Mouse (Mus musculus) liver, postnatal 0 days (tissue): ENCODE results near the gene Sipa1l3. TPM values are rescaled to one million over a fixed set of nuclear protein-coding genes. Genes with fewer than 3 reads are reported as not detected.
A peak's percentile ranks its signal among the peaks of the same experiment; 100 is the strongest.

Source experiments
- ATAC-seq: fragments of 200-750 bp; cut with Nextera tagmentation; 2 replicates; pipeline ENCODE4 v1.8.0; 2017; ENCODE audit warnings: mild to moderate bottlenecking, moderate library complexity
- DNase-seq: peaks from one replicate; pipeline ENCODE4 v3.0.0-alpha.2; 2016
- H3K27ac ChIP-seq: fragments of 300-500 bp; sonication (generic); 2 replicates; pipeline ENCODE4 v1.5.1; 2014; ENCODE audit warnings: antibody characterized with exemption, moderate library complexity, mild to moderate bottlenecking, low read depth
- H3K27me3 ChIP-seq: fragments of 300-500 bp; sonication (generic); 2 replicates; pipeline ENCODE4 v1.6.1; 2014; ENCODE audit warnings: low read length, control low read depth, mixed read lengths; ENCODE audit not compliant: insufficient read depth
- H3K36me3 ChIP-seq: fragments of 300-500 bp; sonication (generic); replicated peaks from 2 replicates; pipeline ENCODE4 v1.6.1; 2014; ENCODE audit warnings: mild to moderate bottlenecking, control low read depth, low read length, moderate library complexity, mixed read lengths; ENCODE audit not compliant: insufficient read depth
- H3K4me1 ChIP-seq: fragments of 300-500 bp; sonication (generic); 2 replicates; pipeline ENCODE4 v1.6.1; 2014; ENCODE audit warnings: antibody characterized with exemption, mild to moderate bottlenecking, control low read depth; ENCODE audit not compliant: insufficient read depth
- H3K4me2 ChIP-seq: fragments of 300-500 bp; sonication (generic); 2 replicates; pipeline ENCODE4 v1.6.1; 2014; ENCODE audit warnings: low read depth, mild to moderate bottlenecking, low read length, moderate library complexity, mixed read lengths
- H3K4me3 ChIP-seq: fragments of 300-500 bp; sonication (generic); 2 replicates; pipeline ENCODE4 v1.5.1; 2014; ENCODE audit warnings: low read depth, low read length
- H3K9ac ChIP-seq: fragments of 300-500 bp; sonication (generic); replicated peaks from 2 replicates; pipeline ENCODE4 v1.6.1; 2014; ENCODE audit warnings: mild to moderate bottlenecking, moderate library complexity
- H3K9me3 ChIP-seq: fragments of 300-500 bp; sonication (generic); 2 replicates; pipeline ENCODE4 v1.6.1; 2016; ENCODE audit warnings: mild to moderate bottlenecking, control low read depth, low read length, mixed read lengths
- CTCF ChIP-seq: sonication (generic); IDR thresholded peaks from 2 replicates; pipeline ENCODE4 v1.5.1; 2016; ENCODE audit warnings: antibody characterized with exemption, low read depth
- EP300 ChIP-seq: IDR thresholded peaks from 2 replicates; pipeline ENCODE4 v1.6.1; 2016; ENCODE audit warnings: antibody characterized with exemption, low read depth, mild to moderate bottlenecking
- WGBS: fragments of 180-500 bp; shearing (Covaris S2); extraction: QIAGEN DNeasy Blood & Tissue Kit; methylation state at CpG from one replicate; pipeline ENCODE4 v1.1.7; 2014; ENCODE audit not compliant: insufficient replicate concordance; 5-methylcytosine and 5-hydroxymethylcytosine counted together
- polyA plus RNA-seq: library from polyadenylated mRNA; unstranded; fragments of >200 nt; fragmentation: Nextera tagmentation; extraction: Ambion mirVana; gene quantifications from 2 replicates; pipeline ENCODE4 v1.2.1, GENCODE M21; 2015

Sipa1l3 gene
- polyA plus RNA-seq, 1 experiment from 2014 or later, result 1.7 TPM

GRCm38 (mm10) chr7:29555521-29555920 lies 37.1 kb upstream of the Sipa1l3 start:
- Histone ChIP-seq H3K4me2 (no peak overlapping the region), H3K27me3 (no peaks in the 10 kb centered on the region), H3K9ac (no peak overlapping the region), H3K27ac (no peak overlapping the region), H3K36me3 (no peaks in the 10 kb centered on the region), H3K4me1 (no peaks in the 10 kb centered on the region), H3K9me3 (no peaks in the 10 kb centered on the region), H3K4me3 (no peak overlapping the region)
- TF ChIP-seq EP300 (no peak), CTCF (no peak)
- DNase-seq (no peak), ATAC-seq (no peak)
- 59% methylated on average over 5 of the region's 5 CpGs for WGBS

- no peak for DNase-seq
- no peak for ATAC-seq
- no peak overlapping the region for H3K27ac ChIP-seq
- WGBS, result 84% methylated on average over 13 of the region's 13 CpGs
- H3K9ac ChIP-seq, result no peak overlapping the region
- no peaks in the 10 kb centered on the region for H3K9me3 ChIP-seq
- H3K36me3 ChIP-seq, result no peaks in the 10 kb centered on the region
- H3K4me2 ChIP-seq, result no peak overlapping the region
- TF ChIP-seq CTCF (no peak), EP300 (no peak)
- H3K27me3 ChIP-seq, result no peaks in the 10 kb centered on the region
- no peaks in the 10 kb centered on the region for H3K4me1 ChIP-seq
- H3K4me3 ChIP-seq, result no peak overlapping the region
Measured at GRCm38 (mm10) chr7:29555051-29555450, 36.6 kb upstream of the Sipa1l3 start.

- ATAC-seq (no peak), DNase-seq (no peak)
- TF ChIP-seq CTCF, result no peak
- TF ChIP-seq EP300, result no peak
- H3K9ac ChIP-seq, result no peak overlapping the region
- no peaks in the 10 kb centered on the region for H3K9me3 ChIP-seq
- no peak overlapping the region for H3K27ac ChIP-seq
- H3K4me2 ChIP-seq, result no peak overlapping the region
- H3K36me3 ChIP-seq, result no peaks in the 10 kb centered on the region
- 66% methylated on average over 3 of the region's 3 CpGs for WGBS
- H3K4me3 ChIP-seq, result no peak overlapping the region
- no peaks in the 10 kb centered on the region for H3K4me1 ChIP-seq
- no peaks in the 10 kb centered on the region for H3K27me3 ChIP-seq
Measured at GRCm38 (mm10) chr7:29550691-29551090, 32.2 kb upstream of the Sipa1l3 start.

GRCm38 (mm10) chr7:29541608-29542007 lies 23.2 kb upstream of the Sipa1l3 start:
- no peak overlapping the region for H3K4me2 ChIP-seq
- WGBS, result 70% methylated on average over 4 of the region's 4 CpGs

GRCm38 (mm10) chr7:29541186-29541585 lies 22.7 kb upstream of the Sipa1l3 start:
- no peak overlapping the region for H3K27ac ChIP-seq
- 80% methylated on average over 5 of the region's 5 CpGs for WGBS
- no peak overlapping the region for H3K9ac ChIP-seq
- no peak for ATAC-seq
- H3K4me1 ChIP-seq, result no peaks in the 10 kb centered on the region
- TF ChIP-seq EP300 (no peak), CTCF (no peak)
- H3K4me3 ChIP-seq, result no peak overlapping the region
- H3K27me3 ChIP-seq, result no peaks in the 10 kb centered on the region
- H3K9me3 ChIP-seq, result no peaks in the 10 kb centered on the region
- H3K4me2 ChIP-seq, result no peak overlapping the region
- no peak for DNase-seq
- no peaks in the 10 kb centered on the region for H3K36me3 ChIP-seq

More at GRCm38 (mm10) chr7:29541608-29542007, 23.2 kb upstream of the Sipa1l3 start:
- H3K4me3 ChIP-seq, result no peak overlapping the region
- ATAC-seq, result no peak
- no peak overlapping the region for H3K9ac ChIP-seq
- H3K9me3 ChIP-seq, result no peaks in the 10 kb centered on the region
- H3K27me3 ChIP-seq, result no peaks in the 10 kb centered on the region
- no peaks in the 10 kb centered on the region for H3K4me1 ChIP-seq
- no peak overlapping the region for H3K27ac ChIP-seq
- no peak for DNase-seq
- TF ChIP-seq CTCF (no peak), EP300 (no peak)
- no peaks in the 10 kb centered on the region for H3K36me3 ChIP-seq

GRCm38 (mm10) chr7:29540631-29541030 lies 22.2 kb upstream of the Sipa1l3 start:
- Histone ChIP-seq H3K27me3 (no peaks in the 10 kb centered on the region), H3K4me1 (no peaks in the 10 kb centered on the region), H3K27ac (no peak overlapping the region), H3K36me3 (no peaks in the 10 kb centered on the region), H3K4me3 (no peak overlapping the region), H3K9ac (no peak overlapping the region), H3K4me2 (no peak overlapping the region), H3K9me3 (no peaks in the 10 kb centered on the region)
- DNase-seq, result no peak
- TF ChIP-seq CTCF (0 out of 2 replicates have a peak, but pooled peaks have one; percentile 1), EP300 (no peak)
- WGBS, result 85% methylated on average over 7 of the region's 7 CpGs
- ATAC-seq, result no peak

- no peak overlapping the region for H3K27ac ChIP-seq
- WGBS, result under 1% methylated on average over 5 of the region's 5 CpGs
Measured at GRCm38 (mm10) chr7:29523700-29524099, 5.3 kb upstream of the Sipa1l3 start.

More at GRCm38 (mm10) chr7:29523700-29524099, 5.3 kb upstream of the Sipa1l3 start:
- peak; percentile 76 for DNase-seq
- H3K36me3 ChIP-seq, result no peaks in the 10 kb centered on the region
- H3K27me3 ChIP-seq, result no peaks in the 10 kb centered on the region
- H3K4me1 ChIP-seq, result peaks cover 3% of the 10 kb centered on the region; the same call in 1 of the 2 replicates
- H3K9ac ChIP-seq, result no peak overlapping the region
- H3K4me3 ChIP-seq, result no peak overlapping the region
- TF ChIP-seq EP300, result no peak
- peak; percentile 79 for TF ChIP-seq CTCF
- H3K4me2 ChIP-seq, result no peak overlapping the region
- ATAC-seq, result no peak
- H3K9me3 ChIP-seq, result no peaks in the 10 kb centered on the region
